ENCODE assay signal across 8 mouse cellular contexts in the genomic region with DNA sequence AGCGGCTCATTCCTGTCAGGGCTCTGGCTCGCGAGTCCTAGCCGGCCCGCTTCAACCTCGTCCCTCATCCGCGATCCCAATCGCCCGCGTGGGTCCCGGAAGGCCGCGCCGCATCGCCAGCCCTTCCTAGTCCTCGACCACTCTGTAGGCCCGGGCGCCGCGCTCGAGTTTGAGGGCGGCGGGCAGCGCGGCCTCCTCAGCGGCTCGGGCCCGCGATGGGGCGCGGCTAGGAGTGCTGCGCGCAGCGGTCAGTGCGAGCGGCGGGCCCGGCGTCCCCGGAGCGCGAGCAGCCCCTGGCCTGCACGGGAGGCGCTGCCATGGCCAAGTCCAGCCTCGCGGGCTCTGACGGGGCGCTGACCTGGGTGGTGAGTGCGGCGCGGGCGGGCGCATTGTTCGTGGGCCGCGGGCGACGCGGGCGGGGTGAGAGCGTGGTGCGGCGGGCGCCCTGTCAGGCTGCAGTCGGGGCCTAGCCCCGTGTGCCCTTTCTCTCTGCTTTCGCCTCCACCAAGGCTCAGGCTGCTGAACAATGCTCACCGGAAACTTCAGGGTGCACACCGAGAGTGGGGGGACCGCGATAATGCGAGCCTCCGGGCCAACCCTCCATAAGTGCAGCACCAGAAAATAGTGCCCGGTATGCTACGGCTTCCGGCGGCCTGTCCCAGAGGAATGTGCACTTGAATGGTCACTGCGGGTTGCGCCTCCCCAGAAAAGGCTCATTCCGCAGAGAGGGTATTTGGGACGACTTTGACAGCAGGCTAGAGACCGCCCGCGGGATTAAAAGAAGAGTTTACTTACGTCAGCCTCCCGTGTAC. TPM values are rescaled to one million over a fixed set of nuclear protein-coding genes. Genes with fewer than 3 reads are reported as not detected.
DNase-seq lines count a peak whose midpoint lies in the region; ATAC-seq and TF ChIP-seq lines count a peak whose summit lies in the region.

No protein-coding gene starts in this region.

- H3K36me3 ChIP-seq in heart, embryonic 12.5 days, result 0 out of 2 replicates have a peak, but pooled peaks cover 3% of the 10 kb centered on the region
- H3K36me3 ChIP-seq in kidney, postnatal 0 days (ENCODE audit: insufficient read depth, low read length), result no peaks in the 10 kb centered on the region
- peaks cover 8% of the 10 kb centered on the region for H3K36me3 ChIP-seq in liver, embryonic 12.5 days
- H3K36me3 ChIP-seq in splenic B cell, adult 2 months (ENCODE audit: control insufficient read depth, insufficient read depth, low read length, poor library complexity, severe bottlenecking), result no peaks in the 10 kb centered on the region

- TF ChIP-seq POLR2A in bone marrow macrophage, adult 2 months (IDR thresholded peaks at IDR 0.05; ENCODE audit: borderline replicate concordance, low read depth, low read length), result no peak

- H3K27me3 ChIP-seq in heart, embryonic 12.5 days (replicated peaks), result no peaks in the 10 kb centered on the region
- H3K27me3 ChIP-seq in kidney, postnatal 0 days (ENCODE audit: insufficient read depth, low read length), result no peaks in the 10 kb centered on the region
- H3K27me3 ChIP-seq in liver, embryonic 12.5 days (replicated peaks), result no peaks in the 10 kb centered on the region
- H3K27me3 ChIP-seq in splenic B cell, adult 2 months (ENCODE audit: control insufficient read depth, insufficient read depth, low read length, poor library complexity, severe bottlenecking), result no peaks in the 10 kb centered on the region

- H3K9me3 ChIP-seq in heart, embryonic 12.5 days (replicated peaks), result no peaks in the 10 kb centered on the region
- H3K9me3 ChIP-seq in kidney, postnatal 0 days (replicated peaks; ENCODE audit: low read length), result no peaks in the 10 kb centered on the region
- H3K9me3 ChIP-seq in liver, embryonic 12.5 days (replicated peaks), result no peaks in the 10 kb centered on the region

- peak overlapping the region; percentile 72 for H3K4me3 ChIP-seq in bone marrow macrophage, adult 2 months (ENCODE audit: insufficient read depth, low read length)
- H3K4me3 ChIP-seq in heart, embryonic 12.5 days, result peak overlapping the region; percentile 94
- H3K4me3 ChIP-seq in kidney, postnatal 0 days (replicated peaks; ENCODE audit: low read depth, low read length), result peak overlapping the region; percentile 85
- peak overlapping the region; percentile 89 for H3K4me3 ChIP-seq in liver, embryonic 12.5 days

- peak overlapping the region; percentile 60 for H3K27ac ChIP-seq in bone marrow macrophage, adult 2 months (ENCODE audit: insufficient read depth, low read depth, low read length)
- H3K27ac ChIP-seq in heart, embryonic 12.5 days (ENCODE audit: poor library complexity, severe bottlenecking), result peak overlapping the region; percentile 98
- H3K27ac ChIP-seq in kidney, postnatal 0 days, result peak overlapping the region; percentile 100
- peak overlapping the region; percentile 95 for H3K27ac ChIP-seq in liver, embryonic 12.5 days

- peak; percentile 78 for DNase-seq in A20 (ENCODE audit: low read depth, low spot score)
- DNase-seq in kidney, postnatal 0 days (ENCODE audit: low spot score), result peak; percentile 69
- peak; percentile 75 for DNase-seq in naive thymus-derived CD4-positive, alpha-beta T cell, adult 2 months (ENCODE audit: low read depth)
- peak; percentile 58 for DNase-seq in splenic B cell, adult 2 months (ENCODE audit: low read depth, low spot score)

- H3K4me1 ChIP-seq in bone marrow macrophage, adult 2 months (ENCODE audit: control insufficient read depth, insufficient read depth, low read length), result peaks cover 9% of the 10 kb centered on the region
- H3K4me1 ChIP-seq in heart, embryonic 12.5 days (replicated peaks), result peaks cover 18% of the 10 kb centered on the region
- H3K4me1 ChIP-seq in kidney, postnatal 0 days (replicated peaks; ENCODE audit: insufficient read depth, low read length), result peaks cover 5% of the 10 kb centered on the region; the same call in 1 of the 2 replicates
- H3K4me1 ChIP-seq in liver, embryonic 12.5 days, result peaks cover 42% of the 10 kb centered on the region

- ATAC-seq in erythroblast, adult 5-6 weeks (replicated peaks; ENCODE audit: low FRiP score, poor library complexity, severe bottlenecking), result peak; percentile 38
- peak; percentile 70 for ATAC-seq in heart, embryonic 12.5 days (ENCODE audit: insufficient number of reproducible peaks, low FRiP score)
- peak; percentile 65 for ATAC-seq in kidney, postnatal 0 days (replicated peaks; ENCODE audit: low FRiP score, low read depth)
- ATAC-seq in liver, embryonic 12.5 days, result peak; percentile 70

- TF ChIP-seq CTCF in bone marrow macrophage, adult 2 months (IDR thresholded peaks at IDR 0.05; ENCODE audit: low read depth, low read length), result no peak
- no peak for TF ChIP-seq CTCF in kidney, postnatal 0 days (IDR thresholded peaks at IDR 0.05; ENCODE audit: low read depth)

- WGBS in heart, embryonic 12.5 days, result under 1% methylated on average over 83 of the region's 87 CpGs
- under 1% methylated on average over 87 of the region's 87 CpGs for WGBS in kidney, postnatal 0 days
- 1% methylated on average over 87 of the region's 87 CpGs for WGBS in liver, embryonic 12.5 days (ENCODE audit: insufficient replicate concordance)

- H3K9ac ChIP-seq in heart, embryonic 12.5 days, result peak overlapping the region; percentile 99
- H3K9ac ChIP-seq in kidney, postnatal 0 days (ENCODE audit: low read depth, low read length), result peak overlapping the region; percentile 99
- peak overlapping the region; percentile 97 for H3K9ac ChIP-seq in liver, embryonic 12.5 days

- H3K4me2 ChIP-seq in heart, embryonic 12.5 days, result peak overlapping the region; percentile 78
- H3K4me2 ChIP-seq in kidney, postnatal 0 days (ENCODE audit: low read length), result peak overlapping the region; percentile 92
- peak overlapping the region; percentile 79 for H3K4me2 ChIP-seq in liver, embryonic 12.5 days

RNA-seq across cellular contexts. Expression of a gene that starts 0.6 kb away (rescaled TPM):
- 86.7 and 107 TPM in 2 replicates for polyA plus RNA-seq in bone marrow macrophage, adult 2 months (2012; ENCODE audit: insufficient read depth, insufficient read length, missing spikeins)
- 41.8 and 57.5 TPM in 2 replicates for total RNA-seq in erythroblast, adult 5-6 weeks (2015; ENCODE audit: low replicate concordance)
- 82.1 and 149 TPM in 2 replicates for total RNA-seq in erythroblast, adult 5-6 weeks (2017; ENCODE audit: low replicate concordance)
- 61.7 and 63.8 TPM in 2 replicates for polyA plus RNA-seq in heart, embryonic 12.5 days (2016; fragmentation: Nextera tagmentation; extraction: Ambion mirVana)
- polyA plus RNA-seq in kidney, postnatal 0 days (2015; fragmentation: Nextera tagmentation; extraction: Ambion mirVana), result 41.4 and 42.3 TPM in 2 replicates
- polyA plus RNA-seq in liver, embryonic 12.5 days (2016; fragmentation: Nextera tagmentation; extraction: Ambion mirVana), result 36.9 and 37.8 TPM in 2 replicates

Comparison
In these comparisons a context has a peak if more than half of its experiments do, and no peak if none do; other contexts are left out.
1. Peak in every context shown above with its lines: DNase-seq, ATAC-seq, H3K4me3 ChIP-seq and H3K27ac ChIP-seq.